Mouse (Mus musculus): ENCODE data around the gene Ttc23.
A peak's percentile ranks its signal among the peaks of the same experiment; 100 is the strongest.

The Ttc23 gene

GRCm38 (mm10) chr7:67741706-67742105 is 94.5 kb downstream of the Ttc23 start:
- DNase-seq (ENCODE audit: low spot score in 2 of 2) = no peak

GRCm38 (mm10) chr7:67747731-67748305 is 100.6 kb downstream of the Ttc23 start:
- DNase-seq (ENCODE audit: low spot score in 2 of 2) = no peak

- DNase-seq (ENCODE audit: low spot score in 2 of 2) = no peak
These were observed 102.4 kb downstream of the Ttc23 start for GRCm38 (mm10) chr7:67749441-67750239.

GRCm38 (mm10) chr7:67754606-67755005 is 107.4 kb downstream of the Ttc23 start:
- no peak for DNase-seq (ENCODE audit: low spot score in 2 of 2)

GRCm38 (mm10) chr7:67755366-67755765 is 108.2 kb downstream of the Ttc23 start:
- DNase-seq (ENCODE audit: low spot score in 2 of 2) = no peak

DNA sequence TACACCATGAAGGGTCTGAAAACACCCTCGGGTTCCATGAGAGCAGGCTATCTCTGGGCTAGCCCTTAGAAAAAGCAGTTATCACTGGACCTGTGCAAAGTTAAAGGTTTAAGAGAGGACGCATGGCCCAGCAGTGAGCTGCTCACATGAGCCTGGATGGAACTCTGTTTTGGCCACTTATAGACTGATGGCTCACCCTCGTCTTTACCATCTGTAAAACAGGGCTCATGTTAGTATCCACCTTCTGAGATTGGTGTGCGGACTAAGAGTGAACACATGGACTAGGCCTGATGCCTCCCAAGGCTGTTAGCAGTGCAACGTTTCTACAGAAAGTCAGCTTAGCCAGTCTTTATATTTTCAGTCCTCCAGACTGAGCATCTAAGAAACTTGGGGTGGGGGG is 109.4 kb downstream of the Ttc23 start:
- no peak for DNase-seq (ENCODE audit: low spot score in 2 of 2)

DNA sequence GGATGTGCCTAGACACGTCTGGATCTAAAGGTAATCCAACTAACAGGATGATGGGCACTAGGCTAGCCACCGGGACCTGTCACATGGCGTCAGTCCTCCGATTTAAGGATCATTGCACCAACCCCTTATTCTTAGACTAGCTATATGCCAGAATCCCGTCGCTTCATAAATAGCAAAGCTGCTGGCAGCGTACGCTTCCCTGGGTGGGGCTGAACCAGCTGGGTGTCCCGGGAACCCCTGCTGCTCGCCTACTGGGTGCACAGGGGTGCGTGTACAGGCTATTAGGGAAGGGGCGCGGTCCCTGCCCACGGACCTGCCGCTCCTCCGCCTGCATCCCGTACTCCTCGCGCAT is 111.3 kb downstream of the Ttc23 start:
- DNase-seq (ENCODE audit: low spot score in 2 of 2) = no peak

- peak; percentile 5 to 16 for DNase-seq (ENCODE audit: low spot score in 2 of 2)
These were observed 111.8 kb downstream of the Ttc23 start for GRCm38 (mm10) chr7:67758858-67759628.

DNA sequence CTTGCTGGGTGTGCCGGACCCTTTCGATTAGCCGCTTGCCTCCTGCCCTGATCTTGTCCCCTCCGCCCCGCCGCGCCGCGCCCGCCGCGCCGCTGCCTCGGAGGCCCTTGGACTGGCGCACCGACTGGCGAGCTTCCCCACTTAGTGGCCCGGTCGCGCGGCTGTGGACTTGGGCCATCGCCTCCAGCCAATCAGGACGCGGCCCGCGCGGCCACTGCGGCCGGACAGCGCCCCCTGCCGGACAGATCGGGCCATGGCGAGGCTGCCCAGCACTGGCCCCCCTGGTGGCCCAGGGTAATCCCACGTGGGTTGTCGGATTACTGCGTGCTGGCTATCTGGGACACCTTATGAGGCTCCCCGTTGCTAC is 112.4 kb downstream of the Ttc23 start, which contains the start of gene Synm:
Gene Synm, minus strand, starts transcription at position 114 of the 367 bp plus-strand sequence.
- DNase-seq (ENCODE audit: low spot score in 2 of 2) = peak; percentile 52 to 75

DNA sequence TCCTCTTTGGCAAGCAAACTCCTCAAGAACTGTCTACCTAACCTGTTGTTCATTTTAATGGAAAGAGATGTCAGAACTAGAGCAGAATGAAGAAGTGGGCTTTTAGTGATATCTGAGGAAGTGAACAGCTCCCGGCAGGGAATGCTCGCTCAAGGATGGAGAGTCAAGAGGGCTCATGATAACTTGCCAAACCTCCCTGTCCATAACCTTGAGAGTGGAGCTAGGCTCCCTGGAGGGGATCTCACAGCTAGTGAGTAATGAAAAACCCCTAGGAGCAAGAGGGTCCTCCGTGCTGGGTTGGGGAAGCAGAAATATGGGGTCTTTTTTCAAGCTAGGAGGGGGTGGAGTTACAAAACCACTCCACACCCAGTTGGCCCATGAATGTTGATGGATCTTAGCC is 116.4 kb downstream of the Ttc23 start:
- no peak for DNase-seq (ENCODE audit: low spot score in 2 of 2)

DNA sequence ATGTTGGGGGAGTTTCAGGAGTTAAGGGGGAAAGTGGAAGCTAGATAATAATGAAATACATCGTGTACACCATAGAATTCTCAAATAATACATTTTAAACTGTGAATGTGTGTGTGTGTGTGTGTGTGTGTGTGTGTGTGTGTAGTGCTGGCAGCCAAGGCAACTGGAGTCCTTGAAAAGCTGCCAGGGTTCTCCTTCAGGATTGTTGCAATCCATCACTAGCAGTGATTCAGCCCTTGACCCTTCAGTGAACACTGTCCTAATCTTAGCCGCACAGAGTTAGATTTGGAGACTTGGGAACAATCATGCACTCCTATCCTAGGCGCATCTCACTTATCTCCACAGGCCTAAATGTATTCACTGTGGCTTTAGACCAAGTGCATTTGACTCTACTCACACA is 120.9 kb downstream of the Ttc23 start:
- DNase-seq (ENCODE audit: low spot score in 2 of 2) = no peak

- no peak for DNase-seq (ENCODE audit: low spot score in 2 of 2)
These were observed 122.3 kb downstream of the Ttc23 start for GRCm38 (mm10) chr7:67769487-67769886.

- DNase-seq (ENCODE audit: low spot score in 2 of 2) = no peak
These were observed 125.0 kb downstream of the Ttc23 start for GRCm38 (mm10) chr7:67772231-67772630.

DNA sequence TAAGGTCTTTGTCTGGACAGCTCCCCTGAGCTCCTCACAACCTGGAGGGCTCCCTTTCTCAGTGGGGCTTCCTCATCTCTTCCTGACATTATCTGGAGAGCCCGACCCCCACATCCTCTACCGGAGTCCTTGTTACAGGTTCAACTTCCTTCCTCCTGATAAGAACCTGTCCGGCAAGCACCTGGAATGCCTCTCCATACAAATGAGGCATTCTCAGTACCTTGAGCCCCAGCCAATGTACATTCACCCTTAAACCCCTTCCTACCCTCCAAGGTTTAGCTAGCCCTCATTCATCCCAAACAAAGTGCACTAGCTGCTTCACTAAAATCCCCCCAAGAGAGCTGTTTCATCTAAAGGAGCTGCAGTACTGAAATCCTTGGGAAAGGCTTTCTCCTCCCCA is 128.4 kb downstream of the Ttc23 start:
- no peak for DNase-seq (ENCODE audit: low spot score in 2 of 2)

- DNase-seq (ENCODE audit: low spot score in 2 of 2) = no peak
These were observed 129.6 kb downstream of the Ttc23 start for GRCm38 (mm10) chr7:67776636-67777305.

DNA sequence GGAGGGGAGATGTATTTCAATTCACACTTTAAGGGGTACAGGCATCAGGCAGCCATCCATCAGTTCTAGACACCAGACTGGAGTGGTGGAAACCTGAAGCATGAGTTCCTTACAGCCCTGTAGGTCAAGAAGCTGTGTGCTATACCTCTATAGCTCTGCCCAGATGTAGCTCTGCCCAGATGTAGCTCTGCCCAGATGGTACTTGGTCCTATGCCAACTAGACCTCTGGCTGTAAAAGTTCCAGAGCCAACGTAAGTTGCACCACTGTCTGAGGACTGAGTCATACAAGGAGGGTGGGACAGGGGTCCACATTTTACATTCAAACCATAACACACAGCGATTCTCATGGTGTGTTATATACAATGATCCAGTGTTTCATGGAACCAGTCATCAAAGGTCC is 140.7 kb downstream of the Ttc23 start:
- no peak for DNase-seq (ENCODE audit: low spot score in 2 of 2)

DNA sequence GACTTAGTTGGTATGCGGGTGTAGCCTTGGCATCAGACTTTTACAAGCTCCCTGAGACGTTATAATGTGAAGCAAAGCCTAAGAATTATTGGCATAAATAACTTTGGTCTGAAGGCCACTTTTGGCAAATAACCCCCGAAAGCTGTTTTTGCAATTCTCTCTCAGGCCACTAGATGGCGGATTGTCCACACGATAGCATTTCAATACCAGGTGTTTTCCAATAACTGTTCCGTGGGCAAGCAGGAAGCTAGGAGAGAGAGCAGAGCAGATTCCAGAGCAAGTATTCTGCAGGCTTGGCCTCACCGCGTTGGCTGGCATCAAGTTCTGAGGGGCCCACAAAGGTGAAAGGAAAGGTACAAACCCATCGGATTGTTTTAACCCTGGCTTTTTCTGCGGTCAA is 141.5 kb downstream of the Ttc23 start:
- peak; percentile 18 to 55 for DNase-seq (ENCODE audit: low spot score in 2 of 2)

DNA sequence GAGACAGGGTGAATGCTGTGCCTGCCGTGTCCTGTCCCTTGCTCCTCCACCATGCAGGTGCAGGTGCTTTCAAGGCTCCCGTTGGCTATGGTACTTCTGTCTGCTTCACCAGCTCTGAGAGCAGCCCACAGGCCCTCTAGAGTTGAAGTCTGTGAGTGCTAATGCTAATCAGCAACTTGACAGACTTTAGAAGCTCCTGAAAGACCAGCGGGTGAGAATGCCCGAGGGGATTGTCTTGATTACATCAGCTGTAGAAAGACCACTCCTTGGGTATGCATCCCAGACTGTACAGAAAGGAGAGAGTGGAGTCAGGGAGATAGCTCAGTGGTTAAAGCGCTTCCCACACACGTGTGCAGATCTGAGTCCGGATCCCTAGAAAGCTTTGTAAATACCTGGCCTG is 144.0 kb downstream of the Ttc23 start:
- no peak for DNase-seq (ENCODE audit: low spot score in 2 of 2)

DNA sequence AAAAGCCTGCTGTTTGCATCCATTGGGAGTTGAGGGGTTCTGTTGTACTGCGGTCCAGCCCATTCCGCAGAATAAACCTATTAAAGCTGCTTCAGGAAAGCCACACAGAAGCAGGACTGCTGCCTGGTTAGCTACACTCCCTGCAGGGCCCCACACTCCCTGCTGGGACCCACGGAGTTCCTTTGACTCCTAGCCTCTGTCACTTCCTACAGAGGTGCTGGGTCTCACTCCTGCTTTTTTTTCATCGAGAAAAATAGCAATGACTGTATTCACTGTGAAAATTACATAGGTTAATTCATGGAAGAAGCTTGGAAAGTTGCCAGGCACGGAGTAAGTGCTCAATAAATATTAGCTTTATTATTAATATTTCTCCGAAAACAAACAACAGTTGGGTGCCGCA is 146.2 kb downstream of the Ttc23 start:
- DNase-seq (ENCODE audit: low spot score in 2 of 2) = no peak

- DNase-seq (ENCODE audit: low spot score in 2 of 2) = no peak
These were observed 149.9 kb downstream of the Ttc23 start for GRCm38 (mm10) chr7:67797065-67797464.

DNA sequence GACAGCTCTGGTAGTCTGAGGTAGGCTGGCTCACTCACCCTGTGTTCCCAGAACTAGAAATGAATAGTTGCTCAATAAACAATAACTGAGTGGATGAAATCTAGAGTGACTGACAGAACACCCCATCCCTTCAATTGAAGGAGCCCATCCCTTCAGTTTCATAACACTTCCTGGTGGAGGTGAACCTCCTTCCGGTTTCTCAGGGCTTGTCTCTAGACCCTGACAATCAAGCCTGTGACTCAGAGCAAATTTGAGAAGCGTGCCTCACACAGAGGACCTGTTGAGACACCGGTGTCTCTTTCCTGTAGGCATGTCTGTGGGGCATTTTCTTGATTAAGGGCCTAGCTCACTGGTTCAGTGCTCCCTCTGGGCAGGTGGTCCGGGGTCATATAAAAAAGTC is 151.3 kb downstream of the Ttc23 start:
- no peak for DNase-seq (ENCODE audit: low spot score in 2 of 2)

- no peak for DNase-seq (ENCODE audit: low spot score in 2 of 2)
These were observed 153.3 kb downstream of the Ttc23 start for GRCm38 (mm10) chr7:67800547-67800946.
